ENCODE assay signal across 8 mouse cellular contexts in genomic region chr11:87426450-87427250, GRCm38 (mm10). TPM values are rescaled to one million over a fixed set of nuclear protein-coding genes. Genes with fewer than 3 reads are reported as not detected.
A peak's percentile ranks its signal among the peaks of the same experiment; 100 is the strongest.
DNase-seq lines count a peak whose midpoint lies in the region; ATAC-seq lines count a peak whose summit lies in the region.
"Not testable (repeated sequence)": the region's sequence is repeated elsewhere in the genome, so short reads cannot be mapped to it uniquely, and the experiment has no call there.

No protein-coding gene starts in this region.

- not testable (repeated sequence) for H3K36me3 ChIP-seq in hindbrain, embryonic 16.5 days (ENCODE audit: control insufficient read depth, insufficient read depth, low read length)

- peak overlapping the region; percentile 39 for H3K4me3 ChIP-seq in hindbrain, embryonic 16.5 days (ENCODE audit: low read length)

- H3K4me1 ChIP-seq in hindbrain, embryonic 16.5 days (ENCODE audit: control insufficient read depth, insufficient read depth, low read depth, low read length) = peaks cover 12% of the 10 kb centered on the region

- ATAC-seq in hindbrain, embryonic 16.5 days = peak; percentile 92

- peak overlapping the region; percentile 64 for H3K4me2 ChIP-seq in hindbrain, embryonic 16.5 days (ENCODE audit: low read length)

- DNase-seq in T-cell, adult 2 months (ENCODE audit: low spot score) = peak; percentile 90
- DNase-seq in cerebellum, postnatal 4 days (ENCODE audit: low spot score in 2 of 2) = peak; percentile 60 to 77
- peak; percentile 90 for DNase-seq in gastrocnemius, adult 18-20 months (ENCODE audit: low spot score)
- peak; percentile 85 for DNase-seq in left cerebral cortex, adult 11 months (ENCODE audit: low spot score)
- peak; percentile 93 for DNase-seq in lung, postnatal 36 days
- DNase-seq in retina, embryonic 14.5 days (ENCODE audit: low spot score) = peak; percentile 90
- peak; percentile 79 to 87 for DNase-seq in thymus, postnatal 36 days

- WGBS in hindbrain, embryonic 16.5 days = under 1% methylated on average over 22 of the region's 24 CpGs

- peak overlapping the region; percentile 47; the same call in 1 of the 2 replicates for H3K9ac ChIP-seq in hindbrain, embryonic 16.5 days (ENCODE audit: low read depth, low read length)

- not testable (repeated sequence) for H3K27me3 ChIP-seq in hindbrain, embryonic 16.5 days (replicated peaks; ENCODE audit: control insufficient read depth, insufficient read depth, low read length)

- not testable (repeated sequence) for H3K9me3 ChIP-seq in hindbrain, embryonic 16.5 days (ENCODE audit: control insufficient read depth, low read length)

- peak overlapping the region; percentile 67 for H3K27ac ChIP-seq in hindbrain, embryonic 16.5 days (ENCODE audit: low read depth, low read length)

RNA-seq across cellular contexts. Expression of gene Tex14, which starts 21.8 kb away (rescaled TPM):
- total RNA-seq in gastrocnemius, adult 18-20 months (2021) = under 1 TPM; 0.14 TPM
- 1.7 and 1.9 TPM in 2 replicates for polyA plus RNA-seq in hindbrain, embryonic 16.5 days (2015; fragmentation: Nextera tagmentation; extraction: Ambion mirVana)

RNA-seq across cellular contexts. Expression of gene Rad51c, which starts 21.9 kb away (rescaled TPM):
- under 1 TPM; 0.17 to 0.18 TPM for total RNA-seq in gastrocnemius, adult 18-20 months (2021)
- 3.8 and 5.1 TPM in 2 replicates for polyA plus RNA-seq in hindbrain, embryonic 16.5 days (2015; fragmentation: Nextera tagmentation; extraction: Ambion mirVana)

Comparison
In these comparisons a context has a peak if more than half of its experiments do, and no peak if none do; other contexts are left out.
1. Peak in every context shown above with its lines: DNase-seq, ATAC-seq, H3K4me3 ChIP-seq and H3K27ac ChIP-seq.